Mouse (Mus musculus): ENCODE results near the gene Gstt2. TPM values are rescaled to one million over a fixed set of nuclear protein-coding genes. Genes with fewer than 3 reads are reported as not detected.
A peak's percentile ranks its signal among the peaks of the same experiment; 100 is the strongest.

Gstt2 gene
- polyA plus RNA-seq, 1 experiment = 26.3 TPM

DNA sequence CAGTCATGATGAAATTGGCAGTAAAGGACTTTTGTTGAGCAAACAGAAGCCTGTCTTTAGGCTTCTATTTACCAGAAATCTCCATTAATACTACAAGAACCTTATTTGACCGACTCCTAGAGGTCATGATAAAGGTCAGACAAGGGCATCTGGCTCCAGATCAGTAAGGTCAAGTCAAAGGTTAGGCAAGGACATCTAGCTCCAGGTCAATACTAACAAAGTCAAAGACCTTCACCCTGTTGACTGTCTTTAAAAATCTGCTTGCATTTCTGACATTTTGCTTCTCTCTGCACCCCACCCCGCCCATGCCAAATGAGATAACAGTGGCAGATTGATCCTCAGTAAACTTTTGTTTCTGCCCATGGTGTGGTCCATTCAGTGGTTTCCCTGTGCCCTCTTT lies 33.0 kb downstream of the Gstt2 start:
- Histone ChIP-seq H3K9ac (ENCODE audit: low read depth, poor library complexity, severe bottlenecking) (no peak overlapping the region), H3K27me3 (ENCODE audit: control insufficient read depth, insufficient read depth, low read length, poor library complexity, severe bottlenecking) (no peaks in the 10 kb centered on the region), H3K27ac (ENCODE audit: insufficient read depth, low read length) (no peak overlapping the region), H3K36me3 (ENCODE audit: control insufficient read depth, insufficient read depth, low read length, poor library complexity, severe bottlenecking) (no peaks in the 10 kb centered on the region), H3K4me3 (ENCODE audit: low read depth, low read length) (no peak overlapping the region), H3K4me1 (ENCODE audit: control insufficient read depth, insufficient read depth, low read length) (no peaks in the 10 kb centered on the region), H3K9me3 (replicated peaks; ENCODE audit: control insufficient read depth, insufficient read depth, low read length, poor library complexity, severe bottlenecking) (no peaks in the 10 kb centered on the region)
- TF ChIP-seq CTCF (IDR thresholded peaks at IDR 0.05; ENCODE audit: low read depth, low read length) = no peak
- no peak for TF ChIP-seq EP300 (IDR thresholded peaks at IDR 0.05; ENCODE audit: insufficient read depth, low read depth, low read length)
- no peak for TF ChIP-seq POLR2A (IDR thresholded peaks at IDR 0.05; ENCODE audit: insufficient read depth, low read length)

DNA sequence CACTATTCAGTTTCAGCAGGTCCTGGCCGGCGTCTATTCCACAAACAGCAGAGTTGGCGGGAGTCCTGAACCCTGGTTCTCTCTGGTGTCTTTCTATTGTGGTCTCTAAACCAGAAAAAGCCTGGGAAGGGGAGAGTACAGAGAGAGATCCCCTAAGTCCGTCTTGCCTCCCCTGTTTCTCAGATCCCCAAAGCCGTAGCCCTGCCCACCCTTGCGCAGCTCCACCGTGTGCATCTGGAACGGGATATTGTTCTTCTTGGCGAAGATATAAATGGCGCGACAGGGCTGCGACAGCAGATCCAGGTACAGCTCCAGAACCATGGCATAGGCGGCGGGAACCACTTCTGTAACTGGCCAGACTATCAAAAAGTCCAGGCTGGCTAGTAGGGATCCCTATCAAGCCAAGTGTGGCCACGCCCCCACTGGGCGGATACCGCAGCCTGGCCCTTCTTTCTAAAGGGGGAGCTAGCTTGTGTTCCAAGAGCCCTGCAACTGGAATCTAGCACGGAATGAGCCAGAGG lies 39.0 kb downstream of the Gstt2 start, which contains the start of gene Gstt1:
Gene Gstt1 (minus strand): TSS at position 409 of the 521 bp plus-strand sequence.
- TF ChIP-seq POLR2A (IDR thresholded peaks at IDR 0.05; ENCODE audit: insufficient read depth, low read length) (no peak), CTCF (IDR thresholded peaks at IDR 0.05; ENCODE audit: low read depth, low read length) (no peak), EP300 (IDR thresholded peaks at IDR 0.05; ENCODE audit: insufficient read depth, low read depth, low read length) (no peak)
- no peaks in the 10 kb centered on the region for H3K4me1 ChIP-seq (ENCODE audit: control insufficient read depth, insufficient read depth, low read length)
- H3K27ac ChIP-seq (ENCODE audit: insufficient read depth, low read length) = no peak within 1 kb of the TSS
- no peaks in the 10 kb centered on the region for H3K9me3 ChIP-seq (replicated peaks; ENCODE audit: control insufficient read depth, insufficient read depth, low read length, poor library complexity, severe bottlenecking)
- peak within 1 kb of the TSS; percentile 77 for H3K4me3 ChIP-seq (ENCODE audit: low read depth, low read length)
- peak within 1 kb of the TSS; percentile 30 for H3K9ac ChIP-seq (ENCODE audit: low read depth, poor library complexity, severe bottlenecking)
- no peaks in the 10 kb centered on the region for H3K27me3 ChIP-seq (ENCODE audit: control insufficient read depth, insufficient read depth, low read length, poor library complexity, severe bottlenecking)
- no peaks in the 10 kb centered on the region for H3K36me3 ChIP-seq (ENCODE audit: control insufficient read depth, insufficient read depth, low read length, poor library complexity, severe bottlenecking)

- H3K27ac ChIP-seq (ENCODE audit: insufficient read depth, low read length) = no peak overlapping the region
- no peaks in the 10 kb centered on the region for H3K27me3 ChIP-seq (ENCODE audit: control insufficient read depth, insufficient read depth, low read length, poor library complexity, severe bottlenecking)
- no peaks in the 10 kb centered on the region for H3K9me3 ChIP-seq (replicated peaks; ENCODE audit: control insufficient read depth, insufficient read depth, low read length, poor library complexity, severe bottlenecking)
- peak overlapping the region; percentile 30 for H3K9ac ChIP-seq (ENCODE audit: low read depth, poor library complexity, severe bottlenecking)
- no peak for TF ChIP-seq EP300 (IDR thresholded peaks at IDR 0.05; ENCODE audit: insufficient read depth, low read depth, low read length)
- TF ChIP-seq POLR2A (IDR thresholded peaks at IDR 0.05; ENCODE audit: insufficient read depth, low read length) = no peak
- no peak for TF ChIP-seq CTCF (IDR thresholded peaks at IDR 0.05; ENCODE audit: low read depth, low read length)
- peak overlapping the region; percentile 77 for H3K4me3 ChIP-seq (ENCODE audit: low read depth, low read length)
- H3K4me1 ChIP-seq (ENCODE audit: control insufficient read depth, insufficient read depth, low read length) = no peaks in the 10 kb centered on the region
- no peaks in the 10 kb centered on the region for H3K36me3 ChIP-seq (ENCODE audit: control insufficient read depth, insufficient read depth, low read length, poor library complexity, severe bottlenecking)
Measured at GRCm38 (mm10) chr10:75797619-75798175, 39.5 kb downstream of the Gstt2 start.

GRCm38 (mm10) chr10:75796731-75797516 lies 40.3 kb downstream of the Gstt2 start:
- H3K4me1 ChIP-seq (ENCODE audit: control insufficient read depth, insufficient read depth, low read length) = no peaks in the 10 kb centered on the region
- no peak overlapping the region for H3K4me3 ChIP-seq (ENCODE audit: low read depth, low read length)
- H3K36me3 ChIP-seq (ENCODE audit: control insufficient read depth, insufficient read depth, low read length, poor library complexity, severe bottlenecking) = no peaks in the 10 kb centered on the region
- H3K9me3 ChIP-seq (replicated peaks; ENCODE audit: control insufficient read depth, insufficient read depth, low read length, poor library complexity, severe bottlenecking) = no peaks in the 10 kb centered on the region
- peak overlapping the region; percentile 30 for H3K9ac ChIP-seq (ENCODE audit: low read depth, poor library complexity, severe bottlenecking)
- no peaks in the 10 kb centered on the region for H3K27me3 ChIP-seq (ENCODE audit: control insufficient read depth, insufficient read depth, low read length, poor library complexity, severe bottlenecking)
- H3K27ac ChIP-seq (ENCODE audit: insufficient read depth, low read length) = no peak overlapping the region
- TF ChIP-seq POLR2A (IDR thresholded peaks at IDR 0.05; ENCODE audit: insufficient read depth, low read length) = no peak
- TF ChIP-seq CTCF (IDR thresholded peaks at IDR 0.05; ENCODE audit: low read depth, low read length) = no peak
- TF ChIP-seq EP300 (IDR thresholded peaks at IDR 0.05; ENCODE audit: insufficient read depth, low read depth, low read length) = no peak

DNA sequence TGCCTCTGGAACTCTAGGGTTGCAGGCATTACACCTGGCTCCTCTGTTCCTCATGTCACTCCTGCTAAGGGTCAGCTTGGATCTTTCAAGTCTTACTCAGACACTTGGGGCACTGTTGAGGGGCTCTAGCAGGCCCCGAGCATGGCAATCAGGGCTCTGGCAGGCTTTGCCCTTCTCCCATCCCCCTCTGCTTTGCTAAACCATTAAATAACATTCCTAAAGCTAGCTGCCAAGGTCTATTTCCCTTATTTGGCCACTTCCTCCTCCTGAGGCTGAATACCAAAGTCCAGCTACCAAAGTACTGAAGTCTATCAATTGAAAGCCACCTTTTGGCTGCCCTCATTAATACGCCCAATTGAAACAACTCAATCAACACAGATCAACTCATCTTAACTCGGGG lies 42.3 kb downstream of the Gstt2 start:
- H3K4me3 ChIP-seq (ENCODE audit: low read depth, low read length) = no peak overlapping the region
- H3K27ac ChIP-seq (ENCODE audit: insufficient read depth, low read length) = no peak overlapping the region
- TF ChIP-seq EP300 (IDR thresholded peaks at IDR 0.05; ENCODE audit: insufficient read depth, low read depth, low read length) = no peak
- TF ChIP-seq CTCF (IDR thresholded peaks at IDR 0.05; ENCODE audit: low read depth, low read length) = no peak
- TF ChIP-seq POLR2A (IDR thresholded peaks at IDR 0.05; ENCODE audit: insufficient read depth, low read length) = no peak
- no peaks in the 10 kb centered on the region for H3K9me3 ChIP-seq (replicated peaks; ENCODE audit: control insufficient read depth, insufficient read depth, low read length, poor library complexity, severe bottlenecking)
- H3K9ac ChIP-seq (ENCODE audit: low read depth, poor library complexity, severe bottlenecking) = no peak overlapping the region
- H3K27me3 ChIP-seq (ENCODE audit: control insufficient read depth, insufficient read depth, low read length, poor library complexity, severe bottlenecking) = no peaks in the 10 kb centered on the region
- no peaks in the 10 kb centered on the region for H3K4me1 ChIP-seq (ENCODE audit: control insufficient read depth, insufficient read depth, low read length)
- no peaks in the 10 kb centered on the region for H3K36me3 ChIP-seq (ENCODE audit: control insufficient read depth, insufficient read depth, low read length, poor library complexity, severe bottlenecking)

DNA sequence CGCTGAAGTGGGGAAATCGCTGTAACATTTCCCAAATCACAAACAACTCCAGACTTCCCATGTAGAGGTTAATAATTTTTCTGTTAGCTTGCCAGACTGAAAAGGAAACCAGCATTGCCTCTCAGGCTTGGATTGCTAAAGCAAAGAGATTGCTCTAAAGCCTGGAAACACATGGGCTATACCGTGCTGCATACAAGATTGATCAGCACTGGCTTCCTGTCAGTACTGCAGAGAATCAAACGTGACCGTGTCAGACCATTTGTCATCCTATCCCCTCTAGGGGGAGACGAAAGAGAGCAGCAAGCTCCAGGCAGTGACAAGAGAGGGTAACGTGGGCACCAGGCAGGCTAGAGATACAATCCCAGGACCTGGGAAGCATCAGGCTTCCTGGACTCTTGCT lies 46.5 kb downstream of the Gstt2 start:
- Histone ChIP-seq H3K27me3 (ENCODE audit: control insufficient read depth, insufficient read depth, low read length, poor library complexity, severe bottlenecking) (no peaks in the 10 kb centered on the region), H3K4me3 (ENCODE audit: low read depth, low read length) (no peak overlapping the region), H3K27ac (ENCODE audit: insufficient read depth, low read length) (no peak overlapping the region), H3K4me1 (ENCODE audit: control insufficient read depth, insufficient read depth, low read length) (no peaks in the 10 kb centered on the region), H3K9me3 (replicated peaks; ENCODE audit: control insufficient read depth, insufficient read depth, low read length, poor library complexity, severe bottlenecking) (no peaks in the 10 kb centered on the region), H3K9ac (ENCODE audit: low read depth, poor library complexity, severe bottlenecking) (no peak overlapping the region), H3K36me3 (ENCODE audit: control insufficient read depth, insufficient read depth, low read length, poor library complexity, severe bottlenecking) (no peaks in the 10 kb centered on the region)
- TF ChIP-seq POLR2A (IDR thresholded peaks at IDR 0.05; ENCODE audit: insufficient read depth, low read length) (no peak), CTCF (IDR thresholded peaks at IDR 0.05; ENCODE audit: low read depth, low read length) (no peak), EP300 (IDR thresholded peaks at IDR 0.05; ENCODE audit: insufficient read depth, low read depth, low read length) (no peak)

Data from ES-Bruce4 (cell line).